Mouse (Mus musculus) liver, adult 2 months (tissue): Measurements from ENCODE around the gene Tmem223. TPM values are rescaled to one million over a fixed set of nuclear protein-coding genes. Genes with fewer than 3 reads are reported as not detected.
A peak's percentile ranks its signal among the peaks of the same experiment; 100 is the strongest.

ENCODE experiments used
- DNase-seq: peaks from one replicate; pipeline ENCODE4 v3.0.0-alpha.2; 2011; ENCODE audit warnings: low read depth, low spot score; ENCODE audit errors: extremely low read depth
- H3K27ac ChIP-seq: fragments of 200-500 bp; replicated peaks from 2 replicates; pipeline ENCODE4 v1.5.1; 2012; ENCODE audit warnings: low read depth, mild to moderate bottlenecking, control low read depth, inconsistent platforms, low read length; ENCODE audit not compliant: insufficient read depth
- H3K27me3 ChIP-seq: fragments of 200-500 bp; 2 replicates; pipeline ENCODE4 v1.6.1; 2012; ENCODE audit warnings: mild to moderate bottlenecking, moderate library complexity, low read length, inconsistent platforms; ENCODE audit not compliant: control insufficient read depth, insufficient read depth
- H3K36me3 ChIP-seq: fragments of 200-500 bp; 2 replicates; pipeline ENCODE4 v1.6.1; 2012; ENCODE audit warnings: low read length, inconsistent platforms; ENCODE audit not compliant: control insufficient read depth, insufficient read depth
- H3K4me1 ChIP-seq: fragments of 200-500 bp; 2 replicates; pipeline ENCODE4 v1.6.1; 2011; ENCODE audit warnings: low read length; ENCODE audit not compliant: control insufficient read depth, insufficient read depth
- H3K4me3 ChIP-seq: fragments of 200-500 bp; 2 replicates; pipeline ENCODE4 v1.5.1; 2011; ENCODE audit warnings: low read depth, mild to moderate bottlenecking, control low read depth, low read length, moderate library complexity; ENCODE audit not compliant: insufficient read depth
- H3K79me2 ChIP-seq: fragments of 200-500 bp; 2 replicates; pipeline ENCODE4 v1.6.1; 2012; ENCODE audit warnings: inconsistent platforms, mild to moderate bottlenecking, low read length, moderate library complexity; ENCODE audit not compliant: control insufficient read depth, insufficient read depth
- H3K9ac ChIP-seq: fragments of 200-500 bp; 2 replicates; pipeline ENCODE4 v1.6.1; 2012; ENCODE audit warnings: low read depth, mild to moderate bottlenecking, control low read depth, inconsistent platforms, low read length
- CTCF ChIP-seq: fragments of 200-500 bp; IDR thresholded peaks from 2 replicates; pipeline ENCODE4 v1.5.1; 2011; ENCODE audit warnings: low read depth, low read length, control low read depth
- POLR2A ChIP-seq: fragments of 200-500 bp; IDR thresholded peaks from 2 replicates; pipeline ENCODE4 v1.6.1; 2011; ENCODE audit warnings: low read length, control low read depth; ENCODE audit not compliant: insufficient read depth; ENCODE audit errors: extremely low read depth
- WGBS: fragments of 180-500 bp; shearing (Covaris S2); methylation state at CpG from one replicate; pipeline ENCODE4 v1.1.7; 2018; 5-methylcytosine and 5-hydroxymethylcytosine counted together
- polyA plus RNA-seq: library from polyadenylated mRNA; depleted of rRNA; stranded (reverse); fragments of >200 nt; gene quantifications from 2 replicates; pipeline ENCODE4 v1.2.3, GENCODE M21; 2012
- total RNA-seq: library from RNA; depleted of rRNA; stranded (reverse); fragments of >200 nt; gene quantifications from 2 replicates; pipeline ENCODE4 v1.2.3, GENCODE M21; 2014

The Tmem223 gene
- total and polyA plus RNA-seq, 2 experiments = 66.9 to 122 TPM

- Histone ChIP-seq H3K4me3 (no peak overlapping the region), H3K27me3 (no peaks in the 10 kb centered on the region), H3K36me3 (peaks cover 64% of the 10 kb centered on the region), H3K4me1 (peaks cover 2% of the 10 kb centered on the region; the same call in 1 of the 2 replicates), H3K9ac (no peak overlapping the region), H3K27ac (no peak overlapping the region), H3K79me2 (peaks cover 6% of the 10 kb centered on the region; the same call in 1 of the 2 replicates)
- no peak for DNase-seq
- TF ChIP-seq CTCF (no peak), POLR2A (no peak)
- WGBS = 98% methylated on average over 9 of the region's 9 CpGs
Observed at GRCm38 (mm10) chr19:8765562-8765961, 5.2 kb upstream of the Tmem223 start.

- no peak for DNase-seq
- H3K27ac ChIP-seq = no peak overlapping the region
- no peak overlapping the region for H3K4me3 ChIP-seq
- no peaks in the 10 kb centered on the region for H3K27me3 ChIP-seq
- no peak for TF ChIP-seq CTCF
- TF ChIP-seq POLR2A = no peak
- H3K36me3 ChIP-seq = peaks cover 15% of the 10 kb centered on the region
- WGBS = 74% methylated on average over 5 of the region's 5 CpGs
- H3K4me1 ChIP-seq = peaks cover 20% of the 10 kb centered on the region
- peaks cover 16% of the 10 kb centered on the region; the same call in 1 of the 2 replicates for H3K79me2 ChIP-seq
- no peak overlapping the region for H3K9ac ChIP-seq
Observed at GRCm38 (mm10) chr19:8772996-8773395, 2.2 kb downstream of the Tmem223 start.

GRCm38 (mm10) chr19:8773409-8773808 is 2.6 kb downstream of the Tmem223 start:
- Histone ChIP-seq H3K9ac (peak overlapping the region; percentile 59), H3K36me3 (peaks cover 11% of the 10 kb centered on the region), H3K4me3 (peak overlapping the region; percentile 98; the same call in 1 of the 2 replicates), H3K27me3 (no peaks in the 10 kb centered on the region), H3K27ac (no peak overlapping the region), H3K4me1 (peaks cover 20% of the 10 kb centered on the region), H3K79me2 (peaks cover 16% of the 10 kb centered on the region; the same call in 1 of the 2 replicates)
- WGBS = 44% methylated on average over 6 of the region's 6 CpGs
- no peak for DNase-seq
- no peak for TF ChIP-seq POLR2A
- no peak for TF ChIP-seq CTCF

- no peak for TF ChIP-seq CTCF
- peak; percentile 95 for TF ChIP-seq POLR2A
- DNase-seq = peak; percentile 81
- Histone ChIP-seq H3K27me3 (no peaks in the 10 kb centered on the region), H3K4me1 (peaks cover 20% of the 10 kb centered on the region), H3K4me3 (peak within 1 kb of the TSS; percentile 98), H3K27ac (peak within 1 kb of the TSS; percentile 91), H3K36me3 (peaks cover 6% of the 10 kb centered on the region; the same call in 1 of the 2 replicates), H3K9ac (peak within 1 kb of the TSS; percentile 99), H3K79me2 (peaks cover 16% of the 10 kb centered on the region; the same call in 1 of the 2 replicates)
- WGBS = under 1% methylated on average over 68 of the region's 68 CpGs
Observed at GRCm38 (mm10) chr19:8774086-8774835, 3.5 kb downstream of the Tmem223 start, which contains the start of gene Tmem179b. Tmem179b (minus strand) TSS chr19:8774467.

- Histone ChIP-seq H3K79me2 (peaks cover 16% of the 10 kb centered on the region; the same call in 1 of the 2 replicates), H3K4me1 (peaks cover 20% of the 10 kb centered on the region), H3K36me3 (peaks cover 4% of the 10 kb centered on the region; the same call in 1 of the 2 replicates), H3K9ac (peak overlapping the region; percentile 95), H3K27ac (peak overlapping the region; percentile 91), H3K27me3 (no peaks in the 10 kb centered on the region), H3K4me3 (peak overlapping the region; percentile 98)
- no peak for DNase-seq
- TF ChIP-seq POLR2A (no peak), CTCF (no peak)
- 2% methylated on average over 20 of the region's 20 CpGs for WGBS
Observed at GRCm38 (mm10) chr19:8774951-8775421, 4.2 kb downstream of the Tmem223 start.
